Mouse (Mus musculus) embryo, embryonic 11 days (tissue): ENCODE data around the gene Cep63.

Experiments
- DNase-seq: peaks from one replicate; pipeline ENCODE4 v3.0.0-alpha.2; 2015

Gene Cep63

GRCm38 (mm10) chr9:102551771-102552170, 74.6 kb downstream of the Cep63 start:
- DNase-seq = peak; percentile 41

GRCm38 (mm10) chr9:102549211-102549610, 77.1 kb downstream of the Cep63 start:
- DNase-seq = no peak

GRCm38 (mm10) chr9:102547028-102547354, 79.3 kb downstream of the Cep63 start:
- DNase-seq = no peak

DNA sequence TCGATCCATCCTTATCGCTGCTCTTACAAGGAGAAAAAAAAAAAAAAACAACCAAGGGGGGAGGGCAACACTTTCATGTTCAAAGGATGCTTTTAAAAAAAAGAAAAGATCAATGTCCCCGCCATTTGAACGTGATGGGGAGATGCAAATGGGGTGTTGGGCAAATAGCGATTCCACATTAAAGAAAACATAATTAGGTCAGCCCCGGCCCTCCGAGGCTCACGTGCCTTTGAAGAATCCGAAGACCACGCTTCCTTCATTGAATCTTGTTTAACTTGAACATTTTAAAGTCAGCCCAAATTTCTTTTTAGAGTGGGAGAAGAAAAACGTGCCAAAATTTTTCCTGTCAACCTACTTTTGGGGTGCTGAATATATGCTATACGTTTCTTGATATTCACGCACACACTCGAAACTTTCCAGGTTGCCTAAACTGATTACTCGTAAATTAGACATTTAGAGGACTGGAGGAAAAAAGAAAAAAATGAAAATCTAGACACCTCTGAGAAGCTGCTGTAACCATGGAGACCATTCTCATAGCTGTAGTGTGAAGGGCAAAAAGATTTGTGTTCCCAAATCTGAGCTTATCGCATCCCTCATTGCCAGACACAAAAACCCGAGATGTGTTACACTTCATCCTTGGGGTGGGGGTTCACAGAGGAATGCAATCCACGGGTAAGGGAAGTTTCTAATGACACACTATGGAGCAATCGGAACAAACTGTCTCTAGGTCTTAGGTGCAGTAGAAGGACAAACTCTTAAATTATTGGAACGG, 79.9 kb downstream of the Cep63 start:
- DNase-seq = no peak

DNA sequence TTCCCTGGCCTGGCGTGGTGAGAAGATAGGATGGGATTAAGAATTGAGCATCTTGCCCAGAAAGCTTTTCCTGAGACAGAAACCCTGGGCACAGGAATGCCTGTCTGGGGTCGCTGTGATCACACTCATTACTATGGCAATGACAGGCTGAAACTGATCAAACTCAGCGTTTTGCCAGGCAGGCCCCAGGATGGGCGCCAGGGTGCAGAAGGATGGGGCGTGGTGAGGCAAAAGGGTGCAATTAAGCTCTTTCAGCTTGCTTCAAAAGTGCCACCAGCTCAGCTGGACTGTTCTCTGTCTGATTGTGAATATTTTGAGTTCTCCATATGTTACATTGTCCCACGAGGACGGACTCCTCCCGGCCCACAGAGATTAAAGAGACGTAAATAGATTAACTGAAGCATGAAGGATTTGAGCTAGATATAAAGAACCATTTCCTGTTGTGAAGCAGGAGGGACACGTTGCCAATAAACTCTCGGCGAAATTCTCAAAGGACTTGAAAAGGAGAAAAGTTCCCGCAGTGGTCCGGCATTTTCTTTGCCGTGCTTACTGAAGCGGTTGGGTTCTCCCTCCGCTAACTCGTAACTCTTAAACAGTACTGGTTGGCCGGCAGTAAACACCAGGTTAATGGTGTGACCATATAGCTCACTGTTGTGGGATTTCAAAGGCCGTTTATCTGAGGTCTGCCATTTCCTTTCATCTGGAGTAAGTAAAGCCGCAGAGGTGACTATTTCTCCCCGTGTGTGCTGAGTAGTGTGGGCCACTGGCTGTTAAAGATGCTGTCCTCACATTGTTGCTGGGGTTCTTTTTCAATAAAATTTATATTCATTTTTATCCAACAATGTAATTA, 80.7 kb downstream of the Cep63 start:
- DNase-seq = peak; percentile 52

GRCm38 (mm10) chr9:102544773-102545366, 81.5 kb downstream of the Cep63 start:
- peak; percentile 89 for DNase-seq

DNA sequence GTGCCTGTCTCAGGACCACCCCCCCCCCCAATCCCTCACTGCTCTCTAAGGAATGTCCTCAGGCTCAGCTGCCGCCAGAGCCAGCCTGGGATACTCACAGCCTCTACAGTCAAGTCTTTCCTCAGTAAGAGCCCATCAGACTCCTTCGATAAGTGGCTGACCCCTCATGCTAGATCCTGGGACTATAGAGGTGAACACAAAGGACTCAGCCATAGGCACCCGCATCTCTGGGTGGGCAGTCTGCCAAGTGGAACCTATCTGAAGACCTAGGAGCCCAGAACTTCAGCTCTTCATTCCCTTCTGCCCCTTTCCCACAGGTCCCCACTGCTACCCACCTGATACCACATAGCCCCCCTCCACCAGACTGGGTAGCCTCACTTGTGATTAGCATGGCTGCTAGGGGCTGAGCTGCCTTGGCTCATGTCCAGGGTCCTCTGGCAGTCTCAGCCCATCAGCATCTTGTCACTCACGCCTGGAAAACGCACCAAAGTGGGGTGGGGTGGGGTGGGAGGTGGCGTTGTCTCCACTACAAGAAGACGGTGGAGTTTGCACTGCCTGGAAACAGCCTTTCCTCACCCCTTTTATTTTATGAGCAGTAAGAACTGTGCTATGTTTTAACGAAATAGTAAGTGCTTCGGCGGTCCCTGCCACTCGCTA, 82.1 kb downstream of the Cep63 start:
- DNase-seq = peak; percentile 37

DNA sequence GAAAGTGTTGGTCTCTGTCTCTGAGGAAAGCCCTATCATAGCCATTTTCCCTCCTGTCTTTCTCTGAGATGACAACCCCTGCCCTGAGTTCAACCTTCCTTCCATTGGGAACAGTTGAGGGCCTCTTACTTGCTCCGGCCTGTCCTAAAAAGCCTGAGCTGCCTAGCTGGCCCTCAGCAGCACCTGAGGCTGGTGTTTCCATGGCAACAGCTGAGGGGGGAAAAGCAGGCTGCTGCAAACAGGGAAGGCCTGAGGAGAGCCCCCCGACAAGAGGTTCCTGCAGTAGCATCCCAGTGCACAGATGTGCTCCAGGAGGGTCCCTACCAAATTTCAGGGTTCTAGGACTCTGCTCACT, 82.6 kb downstream of the Cep63 start:
- DNase-seq = no peak

GRCm38 (mm10) chr9:102542540-102542939, 83.8 kb downstream of the Cep63 start:
- DNase-seq = no peak

GRCm38 (mm10) chr9:102541666-102542065, 84.7 kb downstream of the Cep63 start:
- DNase-seq = no peak

GRCm38 (mm10) chr9:102539699-102540098, 86.6 kb downstream of the Cep63 start:
- no peak for DNase-seq

GRCm38 (mm10) chr9:102536968-102537367, 89.4 kb downstream of the Cep63 start:
- DNase-seq = no peak
